Mouse (Mus musculus): ENCODE measurements around the gene Hoxb8. TPM values are rescaled to one million over a fixed set of nuclear protein-coding genes. Genes with fewer than 3 reads are reported as not detected.

Hoxb8 gene
- polyA plus RNA-seq, 1 experiment: 0.48 TPM

DNA sequence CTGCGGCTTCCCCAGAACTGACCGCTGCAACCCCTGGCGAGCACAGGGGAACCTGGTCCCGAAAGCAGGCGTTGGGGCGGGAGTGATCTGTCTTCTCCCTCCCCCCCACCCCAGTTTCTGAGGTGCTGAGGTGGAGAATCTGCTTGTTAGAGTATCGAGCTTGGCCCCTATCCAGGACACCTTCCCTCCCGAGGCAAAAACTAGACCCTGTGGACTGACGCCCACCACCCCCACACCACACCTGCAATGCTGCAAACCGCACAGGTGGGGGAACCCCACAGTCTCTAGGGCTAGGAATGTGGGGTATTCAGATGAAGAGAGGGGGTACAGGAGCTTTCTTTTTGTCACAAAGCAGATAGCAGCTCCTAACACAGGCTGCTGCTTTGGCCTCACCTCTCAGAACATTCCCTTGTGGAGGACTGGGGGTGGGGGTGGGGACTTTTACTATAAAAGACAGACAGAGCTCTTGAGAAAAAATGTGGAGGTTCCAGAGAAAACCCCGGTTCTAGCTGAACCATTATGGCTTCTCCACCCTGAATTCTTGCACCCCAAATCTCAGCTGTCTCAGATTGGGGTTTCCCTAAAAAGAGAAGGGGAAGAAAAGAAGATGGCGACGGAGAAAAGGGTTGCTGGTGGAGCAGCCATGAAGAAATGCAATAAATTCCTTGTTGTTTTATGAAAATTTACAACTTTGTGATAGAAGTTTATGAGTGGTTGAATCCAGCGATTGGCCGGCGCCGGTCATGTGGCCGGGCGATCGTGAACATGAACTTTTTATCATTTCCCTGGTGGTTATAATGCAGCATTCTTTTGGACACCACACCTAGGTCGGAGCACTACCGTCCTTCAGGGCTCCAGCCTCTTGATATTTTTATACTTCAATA is 10.2 kb downstream of the Hoxb8 start, which contains the start of gene Hoxb6:
TSS of gene Hoxb6 (plus strand) at position 796 of the 884 bp plus-strand sequence.
- no peak within 1 kb of the TSS for H3K9ac ChIP-seq (ENCODE audit: low read depth, poor library complexity, severe bottlenecking)
- no peak for TF ChIP-seq EP300 (IDR thresholded peaks at IDR 0.05; ENCODE audit: insufficient read depth, low read depth, low read length)
- no peak for TF ChIP-seq POLR2A (IDR thresholded peaks at IDR 0.05; ENCODE audit: insufficient read depth, low read length)
- TF ChIP-seq CTCF (IDR thresholded peaks at IDR 0.05; ENCODE audit: low read depth, low read length): no peak
- no peaks in the 10 kb centered on the region for H3K36me3 ChIP-seq (ENCODE audit: control insufficient read depth, insufficient read depth, low read length, poor library complexity, severe bottlenecking)
- no peak within 1 kb of the TSS for H3K4me3 ChIP-seq (ENCODE audit: low read depth, low read length)
- no peaks in the 10 kb centered on the region for H3K9me3 ChIP-seq (replicated peaks; ENCODE audit: control insufficient read depth, insufficient read depth, low read length, poor library complexity, severe bottlenecking)
- peaks cover 75% of the 10 kb centered on the region for H3K27me3 ChIP-seq (ENCODE audit: control insufficient read depth, insufficient read depth, low read length, poor library complexity, severe bottlenecking)
- H3K27ac ChIP-seq (ENCODE audit: insufficient read depth, low read length): no peak within 1 kb of the TSS
- H3K4me1 ChIP-seq (ENCODE audit: control insufficient read depth, insufficient read depth, low read length): no peaks in the 10 kb centered on the region

DNA sequence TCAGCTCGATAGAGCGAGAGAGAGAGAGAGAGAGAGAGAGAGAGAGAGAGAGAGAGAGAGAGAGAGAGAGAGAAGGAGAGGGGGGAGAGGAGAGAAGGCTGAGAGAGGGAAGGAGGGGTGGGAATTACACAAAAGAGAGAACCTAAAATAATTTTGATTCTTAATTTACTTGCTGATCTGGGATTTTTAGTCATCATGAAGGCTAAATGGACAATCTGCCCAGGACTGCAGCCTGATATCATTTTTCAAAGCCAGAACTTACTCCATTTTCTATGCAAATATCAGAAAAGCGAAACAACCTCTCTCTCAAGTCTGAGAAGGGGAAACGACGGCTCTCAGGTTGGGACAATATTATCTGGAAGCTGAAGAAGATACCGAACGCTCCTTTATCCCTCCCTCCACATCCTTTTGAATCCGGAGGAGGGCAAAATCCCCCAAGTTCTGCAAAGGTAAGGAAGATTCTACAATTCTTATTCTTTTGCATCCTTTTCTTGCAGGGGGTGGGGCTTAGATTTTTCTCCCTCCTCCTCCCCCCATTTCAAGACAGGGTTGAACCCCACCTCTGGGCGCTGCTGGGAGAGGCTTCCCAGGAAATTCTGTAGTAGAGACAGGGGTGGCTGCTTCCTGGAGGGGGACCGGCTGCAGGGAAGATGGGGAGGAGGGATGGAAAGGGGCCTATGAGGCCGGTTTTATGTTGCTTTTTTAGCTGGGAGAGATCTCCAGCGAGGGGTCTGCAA is 11.0 kb downstream of the Hoxb8 start:
- peaks cover 74% of the 10 kb centered on the region for H3K27me3 ChIP-seq (ENCODE audit: control insufficient read depth, insufficient read depth, low read length, poor library complexity, severe bottlenecking)
- no peak overlapping the region for H3K27ac ChIP-seq (ENCODE audit: insufficient read depth, low read length)
- no peaks in the 10 kb centered on the region for H3K9me3 ChIP-seq (replicated peaks; ENCODE audit: control insufficient read depth, insufficient read depth, low read length, poor library complexity, severe bottlenecking)
- no peak overlapping the region for H3K4me3 ChIP-seq (ENCODE audit: low read depth, low read length)
- H3K36me3 ChIP-seq (ENCODE audit: control insufficient read depth, insufficient read depth, low read length, poor library complexity, severe bottlenecking): no peaks in the 10 kb centered on the region
- no peaks in the 10 kb centered on the region for H3K4me1 ChIP-seq (ENCODE audit: control insufficient read depth, insufficient read depth, low read length)
- no peak for TF ChIP-seq EP300 (IDR thresholded peaks at IDR 0.05; ENCODE audit: insufficient read depth, low read depth, low read length)
- no peak for TF ChIP-seq POLR2A (IDR thresholded peaks at IDR 0.05; ENCODE audit: insufficient read depth, low read length)
- no peak for TF ChIP-seq CTCF (IDR thresholded peaks at IDR 0.05; ENCODE audit: low read depth, low read length)
- H3K9ac ChIP-seq (ENCODE audit: low read depth, poor library complexity, severe bottlenecking): no peak overlapping the region

DNA sequence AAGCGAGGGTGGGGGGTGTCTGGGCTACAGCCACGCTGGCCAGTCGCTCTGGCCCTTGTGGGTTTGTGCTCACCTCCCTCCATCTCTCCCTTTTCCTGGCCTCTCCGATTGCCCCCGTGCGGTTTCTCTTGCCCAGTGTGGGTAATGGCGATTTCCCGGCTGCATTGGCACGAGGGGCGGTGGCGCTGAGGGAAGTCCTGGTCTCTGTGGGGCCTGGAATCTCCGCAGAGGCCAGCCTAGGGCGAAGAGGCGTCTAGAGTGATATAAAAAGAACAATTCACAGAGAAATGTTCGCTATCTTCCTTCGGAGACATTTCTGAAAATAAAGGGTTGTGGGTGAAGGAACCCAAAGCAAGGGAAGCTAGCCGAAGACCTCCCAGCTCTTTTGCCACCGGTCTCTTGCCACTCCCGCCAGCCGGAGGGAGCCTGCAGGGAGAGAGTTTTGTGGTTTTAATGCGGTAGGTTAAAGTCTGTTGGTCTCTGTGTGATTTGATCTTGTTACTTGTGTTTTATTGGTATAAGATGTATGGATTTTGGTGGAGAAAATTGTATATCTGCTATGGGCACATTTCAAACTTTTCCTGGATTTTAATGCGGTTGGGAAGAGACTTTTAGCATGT is 11.7 kb downstream of the Hoxb8 start:
- Histone ChIP-seq H3K9me3 (replicated peaks; ENCODE audit: control insufficient read depth, insufficient read depth, low read length, poor library complexity, severe bottlenecking) (no peaks in the 10 kb centered on the region), H3K36me3 (ENCODE audit: control insufficient read depth, insufficient read depth, low read length, poor library complexity, severe bottlenecking) (no peaks in the 10 kb centered on the region), H3K9ac (ENCODE audit: low read depth, poor library complexity, severe bottlenecking) (no peak overlapping the region), H3K27ac (ENCODE audit: insufficient read depth, low read length) (no peak overlapping the region), H3K27me3 (ENCODE audit: control insufficient read depth, insufficient read depth, low read length, poor library complexity, severe bottlenecking) (peaks cover 73% of the 10 kb centered on the region), H3K4me3 (ENCODE audit: low read depth, low read length) (no peak overlapping the region), H3K4me1 (ENCODE audit: control insufficient read depth, insufficient read depth, low read length) (no peaks in the 10 kb centered on the region)
- no peak for TF ChIP-seq EP300 (IDR thresholded peaks at IDR 0.05; ENCODE audit: insufficient read depth, low read depth, low read length)
- TF ChIP-seq POLR2A (IDR thresholded peaks at IDR 0.05; ENCODE audit: insufficient read depth, low read length): no peak
- TF ChIP-seq CTCF (IDR thresholded peaks at IDR 0.05; ENCODE audit: low read depth, low read length): no peak

DNA sequence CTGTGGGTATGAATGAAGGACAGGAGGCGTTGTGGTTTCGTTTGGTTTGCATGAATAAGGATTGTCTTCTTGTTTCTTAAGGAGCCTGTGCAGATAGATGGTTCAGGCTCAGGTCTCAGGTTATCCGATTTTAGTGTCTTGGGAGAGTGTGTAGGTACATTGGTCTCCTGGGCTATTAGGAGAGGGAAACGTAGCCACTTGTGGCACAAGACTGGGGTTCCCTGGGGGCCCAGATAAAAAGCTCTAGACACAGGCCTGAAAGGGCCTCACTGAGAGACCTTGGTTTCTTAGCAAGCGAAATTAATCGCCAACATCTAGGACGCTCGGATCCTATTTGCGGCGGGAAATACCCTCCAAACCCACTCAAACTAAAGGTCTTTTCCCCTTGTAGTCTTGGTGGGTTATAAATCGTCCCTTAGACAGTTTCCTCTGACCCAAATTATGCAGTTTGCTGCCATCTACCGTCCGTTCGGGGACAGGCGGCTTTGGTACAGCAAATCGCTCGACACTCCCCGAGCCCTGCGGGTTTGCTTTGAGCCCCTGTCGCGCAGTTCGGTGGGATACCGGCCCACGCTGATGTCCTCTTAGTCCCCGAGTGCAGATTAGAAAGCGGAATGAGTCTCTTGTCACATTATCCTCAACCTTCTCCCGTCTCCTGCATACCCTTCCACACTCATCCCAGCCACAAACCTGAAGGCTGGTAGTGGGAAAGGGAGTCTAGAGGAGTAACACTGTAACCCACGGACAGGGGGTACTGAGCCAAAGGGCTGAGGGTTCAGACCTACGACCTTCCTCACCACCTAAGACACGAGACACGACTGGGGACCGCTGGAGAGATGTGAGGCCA is 12.8 kb downstream of the Hoxb8 start:
- no peak overlapping the region for H3K9ac ChIP-seq (ENCODE audit: low read depth, poor library complexity, severe bottlenecking)
- peaks cover 79% of the 10 kb centered on the region for H3K27me3 ChIP-seq (ENCODE audit: control insufficient read depth, insufficient read depth, low read length, poor library complexity, severe bottlenecking)
- H3K4me1 ChIP-seq (ENCODE audit: control insufficient read depth, insufficient read depth, low read length): no peaks in the 10 kb centered on the region
- no peak overlapping the region for H3K27ac ChIP-seq (ENCODE audit: insufficient read depth, low read length)
- H3K4me3 ChIP-seq (ENCODE audit: low read depth, low read length): no peak overlapping the region
- H3K9me3 ChIP-seq (replicated peaks; ENCODE audit: control insufficient read depth, insufficient read depth, low read length, poor library complexity, severe bottlenecking): no peaks in the 10 kb centered on the region
- TF ChIP-seq EP300 (IDR thresholded peaks at IDR 0.05; ENCODE audit: insufficient read depth, low read depth, low read length) (no peak), CTCF (IDR thresholded peaks at IDR 0.05; ENCODE audit: low read depth, low read length) (peak; percentile 70)
- H3K36me3 ChIP-seq (ENCODE audit: control insufficient read depth, insufficient read depth, low read length, poor library complexity, severe bottlenecking): no peaks in the 10 kb centered on the region

DNA sequence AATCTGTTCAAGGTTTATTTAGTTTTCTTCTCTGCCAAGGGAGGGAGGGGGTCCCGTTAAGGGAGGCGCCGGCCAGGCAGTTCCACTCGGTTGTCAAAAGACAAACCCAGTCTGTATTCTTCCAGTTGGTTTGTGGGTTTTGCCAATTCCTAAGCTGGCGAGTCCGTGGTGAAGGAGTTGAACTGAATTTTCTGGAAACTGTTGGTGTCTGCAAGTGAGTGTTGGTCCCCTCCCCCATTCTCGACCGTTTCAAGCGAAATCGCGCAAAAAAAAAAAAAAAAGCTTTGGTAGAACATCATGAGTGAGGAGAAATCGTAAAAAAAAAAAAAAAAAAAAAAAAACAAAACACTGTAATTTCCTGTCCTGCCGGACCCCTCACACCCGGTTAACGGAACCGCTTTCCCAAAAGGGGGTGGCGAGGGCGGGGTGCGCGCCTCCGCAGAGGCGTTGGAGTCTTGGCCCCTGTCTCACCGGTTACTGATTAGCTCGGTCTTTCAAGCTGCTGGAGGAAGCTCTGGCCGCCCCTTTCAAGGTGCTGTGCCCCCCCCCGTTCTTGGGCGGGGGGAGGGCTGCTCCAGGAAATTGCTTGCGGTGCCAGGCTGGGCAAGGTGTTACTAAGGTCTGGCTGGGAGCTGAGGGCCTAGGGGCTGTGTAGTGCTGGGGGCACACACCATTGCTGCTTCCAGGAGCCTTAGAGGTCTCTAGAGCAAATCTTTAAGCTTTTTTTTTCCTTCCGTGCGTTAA is 13.6 kb downstream of the Hoxb8 start:
- Histone ChIP-seq H3K27me3 (ENCODE audit: control insufficient read depth, insufficient read depth, low read length, poor library complexity, severe bottlenecking) (peaks cover 81% of the 10 kb centered on the region), H3K9me3 (replicated peaks; ENCODE audit: control insufficient read depth, insufficient read depth, low read length, poor library complexity, severe bottlenecking) (no peaks in the 10 kb centered on the region), H3K9ac (ENCODE audit: low read depth, poor library complexity, severe bottlenecking) (no peak overlapping the region), H3K27ac (ENCODE audit: insufficient read depth, low read length) (no peak overlapping the region), H3K36me3 (ENCODE audit: control insufficient read depth, insufficient read depth, low read length, poor library complexity, severe bottlenecking) (no peaks in the 10 kb centered on the region), H3K4me1 (ENCODE audit: control insufficient read depth, insufficient read depth, low read length) (no peaks in the 10 kb centered on the region), H3K4me3 (ENCODE audit: low read depth, low read length) (no peak overlapping the region)
- no peak for TF ChIP-seq EP300 (IDR thresholded peaks at IDR 0.05; ENCODE audit: insufficient read depth, low read depth, low read length)
- no peak for TF ChIP-seq POLR2A (IDR thresholded peaks at IDR 0.05; ENCODE audit: insufficient read depth, low read length)
- TF ChIP-seq CTCF (IDR thresholded peaks at IDR 0.05; ENCODE audit: low read depth, low read length): no peak
